Mouse (Mus musculus) spleen, postnatal 10 days (tissue): ENCODE measurements around the gene Olfr1340.
A peak's percentile ranks its signal among the peaks of the same experiment; 100 is the strongest.

ENCODE experiments used
- DNase-seq, 2 experiments: peaks; one replicate each; pipeline ENCODE4 v3.0.0; 2021 to 2022; ENCODE audit warnings: low spot score in 2 of 2

Olfr1340 gene

GRCm38 (mm10) chr4:118719838-118720237 lies at the start of gene Olfr1340:
Olfr1340 (plus strand) TSS chr4:118720138.
- DNase-seq, result no peak

- no peak for DNase-seq
Measured at GRCm38 (mm10) chr4:118687086-118687485, 32.9 kb upstream of the Olfr1340 start.

- DNase-seq, result no peak
Measured at GRCm38 (mm10) chr4:118692412-118692973, 27.4 kb upstream of the Olfr1340 start, which contains the start of gene Olfr1342. Olfr1342 (minus strand) TSS chr4:118692756.

- no peak for DNase-seq
Measured at GRCm38 (mm10) chr4:118693812-118694211, 26.1 kb upstream of the Olfr1340 start.

- no peak for DNase-seq
Measured at GRCm38 (mm10) chr4:118703223-118703622, 16.7 kb upstream of the Olfr1340 start, which contains the start of gene Olfr1341. Olfr1341 (plus strand) TSS chr4:118703523.

GRCm38 (mm10) chr4:118708086-118708485 lies 11.9 kb upstream of the Olfr1340 start:
- DNase-seq, result no peak

- DNase-seq, result no peak
Measured at GRCm38 (mm10) chr4:118711656-118712055, 8.3 kb upstream of the Olfr1340 start.

GRCm38 (mm10) chr4:118721742-118722483 lies 2.0 kb downstream of the Olfr1340 start:
- peak in 1 of 2 experiments; percentile 25 for DNase-seq

- no peak for DNase-seq
Measured at GRCm38 (mm10) chr4:118731875-118732274, 11.9 kb downstream of the Olfr1340 start, which contains the start of gene Olfr1339. Olfr1339 (plus strand) TSS chr4:118732175.

GRCm38 (mm10) chr4:118739574-118739973 lies 19.6 kb downstream of the Olfr1340 start:
- no peak for DNase-seq

- DNase-seq, result no peak
Measured at GRCm38 (mm10) chr4:118740988-118741698, 21.2 kb downstream of the Olfr1340 start.

- no peak for DNase-seq
Measured at GRCm38 (mm10) chr4:118741881-118742280, 21.9 kb downstream of the Olfr1340 start.

- no peak for DNase-seq
Measured at GRCm38 (mm10) chr4:118758637-118759036, 38.7 kb downstream of the Olfr1340 start, which contains the start of gene Olfr1338. Olfr1338 (minus strand) TSS chr4:118758737.
